Mouse (Mus musculus): ENCODE measurements around the gene Pcx.

- TF ChIP-seq CTCF (conservative IDR thresholded peaks at IDR 0.05; ENCODE audit: insufficient read depth, insufficient read length, low read depth, low read length) (no peak), POLR2A (IDR thresholded peaks at IDR 0.05; ENCODE audit: low read depth, low read length) (no peak)
Measured at GRCm38 (mm10) chr19:4464666-4465065, 45.6 kb upstream of the Pcx start.

Measured in kidney, adult 2 months (tissue).